Mouse (Mus musculus) limb, embryonic 11.5 days (tissue): Measurements from ENCODE around the gene Paip2b. TPM values are rescaled to one million over a fixed set of nuclear protein-coding genes. Genes with fewer than 3 reads are reported as not detected.
A peak's percentile ranks its signal among the peaks of the same experiment; 100 is the strongest.
"Not testable (repeated sequence)": the region's sequence is repeated elsewhere in the genome, so short reads cannot be mapped to it uniquely, and the experiment has no call there.

ENCODE experiments used
- ATAC-seq: fragments of 200-750 bp; cut with Nextera tagmentation; 2 replicates; pipeline ENCODE4 v1.8.0; 2017; ENCODE audit warnings: low read depth; ENCODE audit not compliant: insufficient number of reproducible peaks, low FRiP score, low TSS enrichment
- DNase-seq: peaks from one replicate; pipeline ENCODE4 v3.0.0-alpha.2; 2015; ENCODE audit warnings: low spot score
- H3K27ac ChIP-seq: fragments of 300-500 bp; sonication (generic); replicated peaks from 2 replicates; pipeline ENCODE4 v1.5.1; 2014; ENCODE audit warnings: low read depth, mild to moderate bottlenecking, low read length
- H3K27me3 ChIP-seq: fragments of 300-500 bp; sonication (generic); 2 replicates; pipeline ENCODE4 v1.6.1; 2014; ENCODE audit warnings: mild to moderate bottlenecking, low read length, mixed read lengths; ENCODE audit not compliant: control insufficient read depth, insufficient read depth
- H3K36me3 ChIP-seq: fragments of 300-500 bp; sonication (generic); 2 replicates; pipeline ENCODE4 v1.6.1; 2014; ENCODE audit warnings: mild to moderate bottlenecking, low read length, moderate library complexity, mixed read lengths; ENCODE audit not compliant: control insufficient read depth, insufficient read depth
- H3K4me1 ChIP-seq: fragments of 300-500 bp; sonication (generic); 2 replicates; pipeline ENCODE4 v1.6.1; 2014; ENCODE audit warnings: low read length, mixed read lengths; ENCODE audit not compliant: control insufficient read depth, insufficient read depth
- H3K4me2 ChIP-seq: fragments of 300-500 bp; sonication (generic); 2 replicates; pipeline ENCODE4 v1.6.1; 2014; ENCODE audit warnings: low read depth, mild to moderate bottlenecking, moderate library complexity; ENCODE audit not compliant: severe bottlenecking
- H3K4me3 ChIP-seq: fragments of 300-500 bp; sonication (generic); 2 replicates; pipeline ENCODE4 v1.5.1; 2014; ENCODE audit warnings: low read depth, low read length
- H3K9ac ChIP-seq: fragments of 300-500 bp; sonication (generic); 2 replicates; pipeline ENCODE4 v1.6.1; 2014; ENCODE audit warnings: mild to moderate bottlenecking, low read length
- H3K9me3 ChIP-seq: fragments of 300-500 bp; sonication (generic); 2 replicates; pipeline ENCODE4 v1.6.1; 2016; ENCODE audit warnings: low read length; ENCODE audit not compliant: control insufficient read depth
- WGBS: fragments of 180-500 bp; shearing (Covaris S2); extraction: QIAGEN DNeasy Blood & Tissue Kit; methylation state at CpG from one replicate; pipeline ENCODE4 v1.1.7; 2014; 5-methylcytosine and 5-hydroxymethylcytosine counted together
- polyA plus RNA-seq: library from polyadenylated mRNA; unstranded; fragments of >200 nt; fragmentation: Nextera tagmentation; extraction: Ambion mirVana; gene quantifications from 2 replicates; pipeline ENCODE4 v1.2.1, GENCODE M21; 2014

The Paip2b gene
- polyA plus RNA-seq, 1 experiment from 2014 or later = 24.1 TPM

DNA sequence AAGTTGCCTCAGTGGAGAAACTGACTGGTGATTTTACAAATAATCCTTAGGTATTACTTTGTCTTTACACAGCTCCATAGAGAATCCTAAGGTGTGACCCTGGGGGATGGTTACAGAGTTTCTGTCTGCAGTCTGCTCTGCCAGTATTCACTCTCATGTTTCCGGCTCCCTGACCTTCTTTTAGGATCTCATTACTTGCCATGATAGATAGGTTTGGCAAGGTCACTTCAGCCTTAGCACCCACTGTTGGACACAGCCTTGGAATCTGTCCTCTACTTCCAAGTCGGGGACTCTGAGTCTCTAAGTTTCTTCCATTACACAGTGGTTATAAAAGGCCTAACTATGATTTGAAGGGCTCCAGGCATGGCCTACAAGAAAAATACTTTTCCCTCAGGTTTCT, 17.9 kb upstream of the Paip2b start:
- Histone ChIP-seq H3K4me2 (no peak overlapping the region), H3K9me3 (no peaks in the 10 kb centered on the region), H3K36me3 (no peaks in the 10 kb centered on the region), H3K27ac (no peak overlapping the region), H3K4me1 (no peaks in the 10 kb centered on the region), H3K9ac (no peak overlapping the region), H3K4me3 (no peak overlapping the region), H3K27me3 (no peaks in the 10 kb centered on the region)
- no peak for ATAC-seq
- WGBS = 96% methylated on average over 2 of the region's 2 CpGs
- DNase-seq = no peak

DNA sequence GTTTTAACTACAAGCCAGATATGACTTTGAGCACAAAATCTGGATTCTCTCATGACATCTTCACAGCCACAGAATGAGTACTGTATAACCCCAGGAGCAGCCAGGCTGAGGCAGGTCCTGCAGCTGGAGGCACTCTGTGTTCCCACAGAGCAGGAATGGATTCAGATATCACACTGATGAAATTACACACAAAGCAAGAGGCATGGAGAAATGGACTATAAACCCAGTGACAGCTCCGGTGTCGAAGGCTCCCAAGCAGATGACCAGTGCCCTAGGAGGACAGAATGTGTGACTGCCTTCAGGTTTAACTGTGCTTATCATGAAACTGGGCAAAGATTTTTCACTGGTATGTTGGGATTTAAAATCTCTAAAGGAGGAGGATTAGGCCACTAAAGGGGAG, 14.6 kb upstream of the Paip2b start:
- no peak for ATAC-seq
- WGBS = 92% methylated on average over 2 of the region's 2 CpGs

GRCm38 (mm10) chr6:83844913-83845312, 13.4 kb upstream of the Paip2b start:
- 93% methylated on average over 10 of the region's 10 CpGs for WGBS
- no peaks in the 10 kb centered on the region for H3K4me1 ChIP-seq
- no peaks in the 10 kb centered on the region for H3K9me3 ChIP-seq
- H3K27me3 ChIP-seq = no peaks in the 10 kb centered on the region
- no peak for ATAC-seq
- H3K27ac ChIP-seq = no peak overlapping the region
- no peak overlapping the region for H3K4me3 ChIP-seq
- no peak overlapping the region for H3K9ac ChIP-seq
- H3K4me2 ChIP-seq = no peak overlapping the region
- DNase-seq = no peak
- H3K36me3 ChIP-seq = no peaks in the 10 kb centered on the region

More for the DNA sequence above, 14.6 kb upstream of the Paip2b start:
- no peaks in the 10 kb centered on the region for H3K4me1 ChIP-seq
- H3K27ac ChIP-seq = no peak overlapping the region
- no peak overlapping the region for H3K4me3 ChIP-seq
- no peak overlapping the region for H3K4me2 ChIP-seq
- H3K9me3 ChIP-seq = no peaks in the 10 kb centered on the region
- H3K9ac ChIP-seq = no peak overlapping the region
- no peak for DNase-seq
- H3K27me3 ChIP-seq = no peaks in the 10 kb centered on the region
- no peaks in the 10 kb centered on the region for H3K36me3 ChIP-seq

GRCm38 (mm10) chr6:83840086-83840485, 8.5 kb upstream of the Paip2b start:
- Histone ChIP-seq H3K27me3 (no peaks in the 10 kb centered on the region), H3K27ac (no peak overlapping the region), H3K4me2 (no peak overlapping the region), H3K36me3 (no peaks in the 10 kb centered on the region), H3K9ac (no peak overlapping the region), H3K4me1 (no peaks in the 10 kb centered on the region), H3K9me3 (no peaks in the 10 kb centered on the region), H3K4me3 (no peak overlapping the region)
- DNase-seq (no peak), ATAC-seq (no peak)
- 77% methylated on average over 6 of the region's 6 CpGs for WGBS

- Histone ChIP-seq H3K36me3 (no peaks in the 10 kb centered on the region), H3K27ac (no peak overlapping the region), H3K4me1 (no peaks in the 10 kb centered on the region), H3K27me3 (no peaks in the 10 kb centered on the region), H3K9me3 (no peaks in the 10 kb centered on the region), H3K4me2 (no peak overlapping the region), H3K9ac (no peak overlapping the region), H3K4me3 (no peak overlapping the region)
- no peak for DNase-seq
- no peak for ATAC-seq
- 90% methylated on average over 2 of the region's 2 CpGs for WGBS
These were observed 6.5 kb upstream of the Paip2b start for GRCm38 (mm10) chr6:83838046-83838445.

DNA sequence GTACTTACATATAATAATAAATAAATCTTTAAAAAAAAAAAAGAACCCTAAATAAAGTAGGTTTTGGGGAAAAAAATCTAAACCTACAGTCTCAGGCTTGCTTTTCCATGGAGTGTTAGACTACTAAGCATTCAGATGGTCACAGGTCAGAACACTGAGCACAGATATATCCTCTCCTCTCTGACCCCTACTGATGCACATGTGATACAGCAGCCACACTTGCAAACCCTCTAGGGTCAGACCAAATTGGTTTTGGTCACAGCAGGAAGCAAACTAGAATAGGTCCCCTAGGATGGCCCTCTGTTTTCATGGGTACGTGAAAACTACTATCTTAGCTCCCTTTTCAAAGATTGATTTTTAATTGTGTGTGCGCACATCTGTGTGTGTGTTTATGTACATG, 5.3 kb upstream of the Paip2b start:
- no peak overlapping the region for H3K27ac ChIP-seq
- no peaks in the 10 kb centered on the region for H3K27me3 ChIP-seq
- no peak overlapping the region for H3K9ac ChIP-seq
- H3K4me2 ChIP-seq = no peak overlapping the region
- DNase-seq (no peak), ATAC-seq (no peak)
- H3K36me3 ChIP-seq = no peaks in the 10 kb centered on the region
- H3K9me3 ChIP-seq = no peaks in the 10 kb centered on the region
- no peak overlapping the region for H3K4me3 ChIP-seq
- 87% methylated on average over 2 of the region's 2 CpGs for WGBS
- H3K4me1 ChIP-seq = no peaks in the 10 kb centered on the region

DNA sequence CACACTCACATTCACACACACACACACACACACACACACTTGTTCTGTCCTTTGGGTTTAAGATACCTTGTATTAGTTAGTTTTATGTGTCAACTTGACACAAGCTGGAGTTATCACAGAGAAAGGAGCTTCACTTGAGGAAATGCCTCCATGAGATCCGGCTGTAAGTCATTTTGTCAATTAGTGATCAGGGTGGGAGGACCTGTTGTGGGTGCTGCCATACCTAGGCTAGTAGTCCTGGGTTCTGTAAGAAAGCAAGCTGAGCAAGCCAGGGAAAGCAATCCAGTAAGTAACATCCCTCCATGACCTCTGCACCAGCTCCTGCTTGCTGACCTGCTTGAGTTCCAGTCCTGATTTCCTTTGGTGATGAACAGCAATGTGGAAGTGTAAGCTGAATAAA, 852 bp upstream of the Paip2b start:
- not testable (repeated sequence) for H3K9ac ChIP-seq, DNase-seq, H3K27ac ChIP-seq, H3K36me3 ChIP-seq, H3K4me1 ChIP-seq, ATAC-seq, H3K27me3 ChIP-seq, H3K4me3 ChIP-seq, H3K9me3 ChIP-seq
- WGBS = 58% methylated on average over 1 of the region's 1 CpGs
- H3K4me2 ChIP-seq = 0 out of 2 replicates have a peak overlapping the region, but pooled peaks have one; percentile 48

DNA sequence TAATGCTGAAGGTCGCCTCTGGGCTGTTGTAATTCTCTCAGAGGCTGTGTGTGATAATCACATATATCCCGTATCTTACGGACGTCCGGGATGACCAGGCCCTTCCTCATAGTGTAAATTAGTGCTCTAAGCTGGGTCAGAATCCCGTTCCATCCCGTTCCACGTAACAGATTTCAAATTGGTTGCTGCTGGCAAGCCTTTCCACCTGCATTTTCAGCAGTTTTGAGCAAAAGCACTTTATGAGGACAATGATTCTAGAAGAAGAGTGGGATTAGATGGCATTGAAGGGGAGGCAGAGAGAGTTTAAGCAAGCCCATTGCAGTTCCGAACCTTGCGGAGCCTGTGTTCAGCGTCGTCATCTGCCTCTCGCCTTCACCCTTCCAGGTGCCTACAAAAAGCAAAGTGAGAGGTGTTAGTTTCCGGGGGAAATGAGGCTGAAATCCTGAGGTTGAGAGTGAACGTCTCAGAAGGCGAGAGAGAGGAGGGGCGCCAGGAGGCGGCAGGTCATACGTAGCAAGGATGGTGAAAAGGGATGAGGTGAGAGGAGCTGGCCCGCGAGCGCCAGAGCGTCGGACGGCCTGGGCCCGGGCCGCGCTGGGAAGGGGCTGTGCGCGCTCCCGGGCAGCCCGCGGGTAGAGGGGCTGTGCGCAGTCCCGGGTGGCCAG, 468 bp downstream of the Paip2b start:
- DNase-seq = no peak
- H3K9me3 ChIP-seq = no peaks in the 10 kb centered on the region
- peak overlapping the region; percentile 85 for H3K9ac ChIP-seq
- 2% methylated on average over 29 of the region's 35 CpGs for WGBS
- H3K36me3 ChIP-seq = no peaks in the 10 kb centered on the region; the same call in 1 of the 2 replicates
- ATAC-seq = peak; percentile 86; the same call in 1 of the 2 replicates
- peak overlapping the region; percentile 85 for H3K27ac ChIP-seq
- peak overlapping the region; percentile 74 for H3K4me2 ChIP-seq
- H3K27me3 ChIP-seq = no peaks in the 10 kb centered on the region
- peak overlapping the region; percentile 66 for H3K4me3 ChIP-seq
- H3K4me1 ChIP-seq = no peaks in the 10 kb centered on the region

GRCm38 (mm10) chr6:83821856-83822255, 9.7 kb downstream of the Paip2b start:
- ATAC-seq (no peak), DNase-seq (no peak)
- Histone ChIP-seq H3K27me3 (no peaks in the 10 kb centered on the region), H3K9ac (no peak overlapping the region), H3K4me3 (no peak overlapping the region), H3K36me3 (no peaks in the 10 kb centered on the region; the same call in 1 of the 2 replicates), H3K9me3 (no peaks in the 10 kb centered on the region), H3K4me1 (no peaks in the 10 kb centered on the region), H3K27ac (no peak overlapping the region), H3K4me2 (no peak overlapping the region)
- WGBS = 85% methylated on average over 2 of the region's 2 CpGs
